Mouse (Mus musculus) lung, adult 18-20 months (tissue): ENCODE data around the gene Pik3cb.
A peak's percentile ranks its signal among the peaks of the same experiment; 100 is the strongest.

Experiments used
- DNase-seq, 2 experiments: peaks; one replicate each; pipeline ENCODE4 v3.0.0; 2022; ENCODE audit warnings: mixed read lengths in 2 of 2

The Pik3cb gene

GRCm38 (mm10) chr9:99145756-99146155, 5.3 kb upstream of the Pik3cb start:
- DNase-seq, result peak; percentile 66 to 70

DNA sequence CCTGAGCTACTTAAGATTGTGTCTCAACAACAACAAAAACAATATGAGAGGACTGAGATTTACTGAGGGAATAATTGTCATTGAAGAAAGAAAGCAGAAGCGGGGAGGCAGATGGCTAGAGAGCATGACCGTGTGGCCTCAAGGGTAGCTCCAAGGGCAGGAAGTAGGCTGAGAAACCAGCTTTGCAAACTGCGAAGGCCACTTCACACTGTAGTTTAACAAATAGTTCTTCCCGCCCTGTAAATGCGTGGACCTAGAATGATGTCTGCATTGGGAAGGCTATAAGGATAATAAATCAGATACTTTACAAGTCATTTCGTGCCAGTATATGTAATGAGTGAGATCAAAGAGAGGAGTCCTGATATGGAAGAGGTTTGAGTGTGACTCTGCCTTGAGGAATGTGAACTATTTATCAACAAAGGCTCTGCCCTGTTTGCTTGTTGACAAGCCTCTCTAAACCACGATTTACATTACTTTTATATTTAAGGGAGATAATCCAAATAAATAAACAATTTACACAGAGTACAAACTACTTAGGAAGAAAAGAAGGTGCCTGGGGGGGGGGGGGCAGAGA, 4.1 kb upstream of the Pik3cb start:
- no peak for DNase-seq

DNA sequence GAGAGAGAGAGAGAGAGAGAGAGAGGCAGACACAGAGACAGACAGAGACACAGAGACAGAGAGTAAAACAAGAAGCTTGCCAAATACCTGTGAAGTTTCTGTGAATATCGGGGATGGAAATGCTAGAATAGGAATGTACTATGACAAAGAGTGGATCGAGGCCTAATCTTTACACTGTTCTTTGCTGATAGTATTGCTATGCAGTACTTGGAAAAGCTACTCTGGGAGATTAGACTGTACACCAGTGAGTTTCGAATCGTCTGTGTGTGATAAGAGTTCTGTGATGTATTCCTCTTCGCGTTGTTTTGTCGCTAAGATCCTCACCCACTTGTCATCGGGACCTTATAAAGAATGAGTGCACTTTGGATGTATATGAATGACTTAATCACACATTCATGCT, 1.2 kb upstream of the Pik3cb start:
- no peak for DNase-seq

- DNase-seq, result no peak
Measured at GRCm38 (mm10) chr9:99141171-99141570, 750 bp upstream of the Pik3cb start.

- DNase-seq, result peak; percentile 26
Measured at GRCm38 (mm10) chr9:99139194-99140023, 1.0 kb downstream of the Pik3cb start.

DNA sequence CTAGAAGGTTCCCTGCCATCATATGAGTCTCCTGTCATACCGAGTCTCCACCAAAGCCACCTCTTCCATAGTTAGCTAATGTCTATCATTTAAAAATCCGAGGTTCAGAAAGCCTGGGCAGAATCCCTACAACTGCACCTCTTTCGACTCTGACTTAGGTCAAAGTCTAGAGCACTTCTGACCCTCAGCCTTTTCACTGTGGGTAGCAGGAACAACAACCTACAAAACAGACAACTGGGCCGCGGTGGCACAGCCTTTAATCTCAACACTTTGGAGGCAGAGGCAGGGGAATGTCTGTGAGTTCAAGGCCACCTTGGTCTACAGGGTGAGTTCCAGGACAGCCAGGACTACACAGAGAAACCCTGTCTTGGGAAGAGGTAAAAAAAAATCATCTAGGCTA, 3.1 kb downstream of the Pik3cb start:
- no peak for DNase-seq

GRCm38 (mm10) chr9:99131951-99132470, 8.4 kb downstream of the Pik3cb start:
- peak; percentile 53 to 59 for DNase-seq

DNA sequence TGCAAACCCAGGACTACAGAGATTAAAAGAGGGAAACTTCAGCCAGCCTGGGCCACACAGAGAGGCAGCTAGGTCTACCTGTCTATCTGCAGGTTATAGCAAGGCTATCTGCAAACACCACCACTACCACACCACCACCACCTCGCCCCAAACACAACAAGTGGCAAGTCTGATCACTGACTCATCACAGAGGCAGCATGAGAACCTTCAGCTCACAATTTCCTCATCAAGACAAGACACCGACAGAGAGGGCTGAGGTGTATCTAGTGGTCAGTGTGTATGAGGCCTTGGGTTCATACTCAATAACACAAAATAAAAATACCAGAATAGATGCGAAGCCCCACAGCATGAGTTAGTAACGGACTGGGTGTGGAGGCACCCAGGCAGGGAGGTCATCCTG, 9.3 kb downstream of the Pik3cb start:
- no peak for DNase-seq

GRCm38 (mm10) chr9:99127578-99127977, 12.8 kb downstream of the Pik3cb start:
- no peak for DNase-seq

DNA sequence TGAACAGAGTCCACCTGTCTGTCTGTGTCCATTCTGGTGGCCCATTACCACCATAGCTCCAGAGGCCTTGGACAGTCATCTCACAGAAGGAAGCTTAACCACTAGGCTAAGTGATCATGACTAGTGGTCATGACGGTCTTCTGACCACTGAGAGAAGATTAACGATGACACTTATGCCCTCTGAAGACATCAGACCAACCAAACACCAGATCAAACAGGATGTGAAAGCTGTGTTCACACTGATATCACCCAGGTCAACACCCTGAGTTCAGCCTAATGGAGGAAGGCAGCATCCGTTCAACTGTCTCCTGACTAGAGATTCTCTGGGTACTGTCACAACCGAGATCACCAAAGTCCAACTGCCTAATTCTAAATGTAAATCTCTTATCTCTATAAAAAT, 17.7 kb downstream of the Pik3cb start:
- DNase-seq, result no peak

- no peak for DNase-seq
Measured at GRCm38 (mm10) chr9:99112409-99112808, 28.0 kb downstream of the Pik3cb start.

- DNase-seq, result no peak
Measured at GRCm38 (mm10) chr9:99111085-99111484, 29.3 kb downstream of the Pik3cb start.

DNA sequence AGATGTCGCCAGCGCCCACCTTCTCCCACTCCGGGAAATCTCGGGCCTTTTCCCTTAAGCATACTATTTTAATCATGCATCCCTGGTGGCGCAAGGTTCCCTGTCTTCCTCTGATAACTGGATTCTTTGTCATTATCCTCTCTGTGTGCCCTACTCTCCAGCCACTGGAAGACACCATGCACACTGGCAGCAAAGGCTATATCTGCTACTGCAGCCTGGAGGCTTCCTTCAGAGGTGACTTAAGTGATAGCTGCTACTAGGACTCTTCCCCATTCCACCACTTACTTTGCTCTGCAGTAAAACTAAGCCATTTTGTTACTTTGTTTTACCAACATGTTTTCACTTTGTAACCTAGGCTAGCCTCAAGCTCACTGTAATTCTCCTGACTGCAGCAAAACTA, 30.2 kb downstream of the Pik3cb start:
- DNase-seq, result no peak

- DNase-seq, result no peak
Measured at GRCm38 (mm10) chr9:99109585-99109984, 30.8 kb downstream of the Pik3cb start.

- no peak for DNase-seq
Measured at GRCm38 (mm10) chr9:99104449-99104848, 36.0 kb downstream of the Pik3cb start.

GRCm38 (mm10) chr9:99103865-99104264, 36.6 kb downstream of the Pik3cb start:
- peak in 1 of 2 experiments; percentile 21 for DNase-seq

GRCm38 (mm10) chr9:99098482-99099129, 41.8 kb downstream of the Pik3cb start:
- DNase-seq, result peak in 1 of 2 experiments; percentile 47

GRCm38 (mm10) chr9:99097668-99098067, 42.8 kb downstream of the Pik3cb start:
- DNase-seq, result no peak

- no peak for DNase-seq
Measured at GRCm38 (mm10) chr9:99095192-99095591, 45.2 kb downstream of the Pik3cb start.

GRCm38 (mm10) chr9:99090546-99090945, 49.9 kb downstream of the Pik3cb start:
- no peak for DNase-seq

DNA sequence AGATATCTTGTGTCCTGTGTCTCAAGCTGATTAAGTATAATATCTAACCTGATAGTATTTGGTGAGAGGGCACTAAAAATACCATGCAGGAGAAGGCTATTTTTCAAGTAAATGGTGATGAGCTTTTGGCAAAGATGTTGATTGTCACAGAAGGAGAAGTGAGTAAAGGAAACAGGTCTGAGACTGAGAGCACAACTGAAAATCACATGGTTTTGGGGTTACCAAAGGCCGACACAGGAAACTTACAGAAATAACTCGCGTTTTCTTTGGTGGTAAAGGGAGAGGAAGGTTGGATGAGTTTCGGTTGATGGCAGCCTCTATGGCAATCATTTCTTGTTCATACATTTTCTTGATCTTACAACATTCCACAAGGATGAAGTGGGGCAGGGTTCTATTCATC, 50.5 kb downstream of the Pik3cb start:
- DNase-seq, result no peak

- DNase-seq, result no peak
Measured at GRCm38 (mm10) chr9:99081718-99082117, 58.7 kb downstream of the Pik3cb start.

DNA sequence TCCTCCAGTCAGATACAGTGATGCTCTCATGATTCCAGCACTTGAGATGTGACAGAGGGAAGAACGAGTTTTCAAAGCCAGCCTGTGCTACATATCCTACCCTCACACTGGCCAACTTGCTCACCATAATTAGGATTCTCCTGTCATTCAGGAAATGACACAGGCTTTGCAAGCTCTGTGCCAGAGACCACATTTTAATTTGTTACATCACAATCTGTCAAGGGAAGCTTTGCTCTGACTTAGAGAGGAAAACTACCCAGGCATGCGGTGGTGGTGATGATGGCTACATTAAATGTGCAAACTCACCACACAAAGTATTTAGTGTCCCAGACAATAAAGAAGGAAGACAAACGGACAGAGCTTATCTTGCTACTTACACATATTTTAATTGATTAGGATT, 59.1 kb downstream of the Pik3cb start:
- DNase-seq, result no peak

GRCm38 (mm10) chr9:99080657-99081056, 59.8 kb downstream of the Pik3cb start:
- DNase-seq, result no peak
